Mouse (Mus musculus) cerebellum, adult 2 months (tissue): ENCODE data around the gene Gm48551. TPM values are rescaled to one million over a fixed set of nuclear protein-coding genes. Genes with fewer than 3 reads are reported as not detected.
A peak's percentile ranks its signal among the peaks of the same experiment; 100 is the strongest.

ENCODE experiments used
- DNase-seq, 2 experiments: peaks; one replicate each; pipeline ENCODE4 v3.0.0; 2021
- H3K27ac ChIP-seq: fragments of 200-500 bp; 2 replicates; pipeline ENCODE4 v1.5.1; 2012; ENCODE audit warnings: low read length, control low read depth, inconsistent platforms; ENCODE audit not compliant: insufficient read depth
- H3K27me3 ChIP-seq: fragments of 200-500 bp; 2 replicates; pipeline ENCODE4 v1.6.1; 2012; ENCODE audit warnings: inconsistent platforms, mild to moderate bottlenecking, low read length, moderate library complexity; ENCODE audit not compliant: control insufficient read depth, insufficient read depth
- H3K4me1 ChIP-seq: fragments of 200-500 bp; 2 replicates; pipeline ENCODE4 v1.6.1; 2011; ENCODE audit warnings: low read length; ENCODE audit not compliant: control insufficient read depth, insufficient read depth
- H3K4me3 ChIP-seq: fragments of 200-500 bp; replicated peaks from 2 replicates; pipeline ENCODE3; 2011; ENCODE audit warnings: mild to moderate bottlenecking, low read depth, low read length, control low read depth; ENCODE audit not compliant: insufficient read depth
- CTCF ChIP-seq: fragments of 200-500 bp; IDR thresholded peaks from 2 replicates; pipeline ENCODE4 v1.5.1; 2011; ENCODE audit warnings: low read depth, mild to moderate bottlenecking, control low read depth, low read length, moderate library complexity, borderline replicate concordance; ENCODE audit not compliant: insufficient read depth
- POLR2A ChIP-seq: fragments of 200-500 bp; IDR thresholded peaks from 2 replicates; pipeline ENCODE4 v1.6.1; 2011; ENCODE audit warnings: low read length, control low read depth, borderline replicate concordance; ENCODE audit not compliant: insufficient read depth
- WGBS: fragments of 180-500 bp; shearing (Covaris S2); methylation state at CpG from one replicate; pipeline ENCODE4 v1.1.7; 2018; 5-methylcytosine and 5-hydroxymethylcytosine counted together
- polyA plus RNA-seq: library from polyadenylated mRNA; depleted of rRNA; stranded (reverse); fragments of >200 nt; gene quantifications from 2 replicates; pipeline ENCODE4 v1.2.3, GENCODE M21; 2012

The Gm48551 gene
- polyA plus RNA-seq, 1 experiment = 10.8 TPM

- DNase-seq = no peak
- H3K27me3 ChIP-seq = no peaks in the 10 kb centered on the region; the same call in 1 of the 2 replicates
These were observed 39.7 kb upstream of the Gm48551 start for GRCm38 (mm10) chr10:81344421-81345161.

GRCm38 (mm10) chr10:81345162-81345534, 39.1 kb upstream of the Gm48551 start:
- peaks cover 6% of the 10 kb centered on the region for H3K4me1 ChIP-seq
- no peak for TF ChIP-seq POLR2A
- TF ChIP-seq CTCF = no peak
- no peak overlapping the region for H3K27ac ChIP-seq
- no peak overlapping the region for H3K4me3 ChIP-seq
- DNase-seq = no peak
- 87% methylated on average over 4 of the region's 4 CpGs for WGBS
- no peaks in the 10 kb centered on the region; the same call in 1 of the 2 replicates for H3K27me3 ChIP-seq

More at GRCm38 (mm10) chr10:81344421-81345161, 39.7 kb upstream of the Gm48551 start:
- TF ChIP-seq POLR2A (no peak), CTCF (peak; percentile 39; the same call in 1 of the 2 replicates)
- H3K27ac ChIP-seq = no peak overlapping the region
- H3K4me1 ChIP-seq = peaks cover 3% of the 10 kb centered on the region
- 37% methylated on average over 8 of the region's 8 CpGs for WGBS
- H3K4me3 ChIP-seq = no peak overlapping the region

- TF ChIP-seq POLR2A (no peak), CTCF (no peak)
- no peak for DNase-seq
- H3K27me3 ChIP-seq = no peaks in the 10 kb centered on the region; the same call in 1 of the 2 replicates
- no peak overlapping the region for H3K4me3 ChIP-seq
- 28% methylated on average over 55 of the region's 55 CpGs for WGBS
- no peak overlapping the region for H3K27ac ChIP-seq
- H3K4me1 ChIP-seq = peaks cover 6% of the 10 kb centered on the region
These were observed 37.7 kb upstream of the Gm48551 start for GRCm38 (mm10) chr10:81346453-81347067.

- 11% methylated on average over 12 of the region's 12 CpGs for WGBS
- Histone ChIP-seq H3K4me3 (no peak overlapping the region), H3K27ac (no peak overlapping the region), H3K4me1 (peaks cover 6% of the 10 kb centered on the region; the same call in 1 of the 2 replicates), H3K27me3 (no peaks in the 10 kb centered on the region)
- no peak for TF ChIP-seq POLR2A
- TF ChIP-seq CTCF = no peak
- no peak for DNase-seq
These were observed 35.1 kb upstream of the Gm48551 start for GRCm38 (mm10) chr10:81349146-81349545.

GRCm38 (mm10) chr10:81349961-81350350, 34.3 kb upstream of the Gm48551 start:
- no peak overlapping the region for H3K27ac ChIP-seq
- WGBS = 1% methylated on average over 29 of the region's 29 CpGs

GRCm38 (mm10) chr10:81350351-81351063, 33.8 kb upstream of the Gm48551 start, which contains the start of gene Hmg20b:
Hmg20b (minus strand) TSS chr10:81350480.
- peak within 1 kb of the TSS; percentile 78 for H3K4me3 ChIP-seq
- H3K27me3 ChIP-seq = no peaks in the 10 kb centered on the region
- under 1% methylated on average over 54 of the region's 54 CpGs for WGBS
- H3K27ac ChIP-seq = peak within 1 kb of the TSS; percentile 65
- peak; percentile 100 for DNase-seq
- TF ChIP-seq POLR2A = peak; percentile 41; the same call in 1 of the 2 replicates
- peak; percentile 90; the same call in 1 of the 2 replicates for TF ChIP-seq CTCF
- peaks cover 6% of the 10 kb centered on the region; the same call in 1 of the 2 replicates for H3K4me1 ChIP-seq

More at GRCm38 (mm10) chr10:81349961-81350350, 34.3 kb upstream of the Gm48551 start:
- Histone ChIP-seq H3K4me1 (peaks cover 6% of the 10 kb centered on the region; the same call in 1 of the 2 replicates), H3K4me3 (peak overlapping the region; percentile 72), H3K27me3 (no peaks in the 10 kb centered on the region)
- TF ChIP-seq POLR2A (no peak), CTCF (no peak)
- DNase-seq = no peak

- H3K4me1 ChIP-seq = peaks cover 8% of the 10 kb centered on the region
- no peak for DNase-seq
- no peak for TF ChIP-seq CTCF
- TF ChIP-seq POLR2A = no peak
- H3K27ac ChIP-seq = no peak overlapping the region
- 30% methylated on average over 9 of the region's 9 CpGs for WGBS
- no peaks in the 10 kb centered on the region for H3K27me3 ChIP-seq
- H3K4me3 ChIP-seq = no peak overlapping the region
These were observed 32.5 kb upstream of the Gm48551 start for GRCm38 (mm10) chr10:81351678-81352291.
